Mouse (Mus musculus) MEL (cell line): ENCODE data around the gene Wipf1. TPM values are rescaled to one million over a fixed set of nuclear protein-coding genes. Genes with fewer than 3 reads are reported as not detected.

Experiments
- DNase-seq: peaks from one replicate; pipeline ENCODE4 v3.0.0; 2011; ENCODE audit warnings: low read depth, low spot score
- H3K27ac ChIP-seq: 2 replicates; pipeline ENCODE4 v1.5.1; 2012; ENCODE audit warnings: low read depth, mild to moderate bottlenecking, control low read depth, low read length, moderate library complexity; ENCODE audit not compliant: control insufficient read depth
- H3K27me3 ChIP-seq, 2 experiments: fragments of 150-350 bp in 1 of 2; sonication (generic) in 1 of 2; 2 replicates each; pipeline ENCODE4 v1.6.1; 2012; ENCODE audit warnings: low read length in 2 of 2, mild to moderate bottlenecking in 2 of 2, improper control_type of control experiment in 1 of 2, moderate library complexity in 1 of 2; ENCODE audit not compliant: insufficient read depth in 2 of 2, control insufficient read depth in 1 of 2
- H3K36me3 ChIP-seq, 2 experiments: 2 replicates each; pipeline ENCODE4 v1.6.1; 2012 to 2014; ENCODE audit warnings: low read length in 2 of 2, improper control_type of control experiment in 1 of 2, inconsistent platforms in 1 of 2, mild to moderate bottlenecking in 1 of 2; ENCODE audit not compliant: insufficient read depth in 2 of 2, control insufficient read depth in 1 of 2
- H3K4me1 ChIP-seq, 2 experiments: fragments of 150-350 bp in 1 of 2; sonication (generic) in 1 of 2; 2 replicates each; pipeline ENCODE4 v1.6.1; 2012; ENCODE audit warnings: low read length in 2 of 2, improper control_type of control experiment in 1 of 2, mild to moderate bottlenecking in 1 of 2; ENCODE audit not compliant: insufficient read depth in 2 of 2, control insufficient read depth in 1 of 2
- H3K4me3 ChIP-seq, 2 experiments: fragments of 150-350 bp in 1 of 2; sonication (generic) in 1 of 2; 2 replicates each; pipeline ENCODE4 v1.5.1; 2012; ENCODE audit warnings: low read depth in 2 of 2, low read length in 2 of 2, mild to moderate bottlenecking in 2 of 2, moderate library complexity in 2 of 2, control low read depth in 1 of 2, improper control_type of control experiment in 1 of 2; ENCODE audit not compliant: control insufficient read depth in 1 of 2, insufficient read depth in 1 of 2
- H3K79me2 ChIP-seq: 2 replicates; pipeline ENCODE4 v1.6.1; 2012; ENCODE audit warnings: mild to moderate bottlenecking, low read length, moderate library complexity; ENCODE audit not compliant: control insufficient read depth, poor library complexity, insufficient read depth
- H3K9ac ChIP-seq: 2 replicates; pipeline ENCODE4 v1.6.1; 2012; ENCODE audit warnings: low read depth, mild to moderate bottlenecking, control low read depth, low read length, moderate library complexity; ENCODE audit not compliant: control insufficient read depth, poor library complexity, severe bottlenecking
- H3K9me3 ChIP-seq: fragments of 150-350 bp; sonication (generic); replicated peaks from 2 replicates; pipeline ENCODE4 v1.6.1; 2012; ENCODE audit warnings: mild to moderate bottlenecking, low read length, improper control_type of control experiment, moderate library complexity; ENCODE audit not compliant: insufficient read depth
- BHLHE40 ChIP-seq: IDR thresholded peaks from 2 replicates; pipeline ENCODE4 v1.6.1; 2012; ENCODE audit warnings: low read depth, mild to moderate bottlenecking, inconsistent platforms, low read length, improper control_type of control experiment, borderline replicate concordance
- CHD1 ChIP-seq: IDR thresholded peaks from 2 replicates; pipeline ENCODE4 v1.6.1; 2012; ENCODE audit warnings: low read depth, mild to moderate bottlenecking, inconsistent platforms, low read length, improper control_type of control experiment
- CHD2 ChIP-seq: IDR thresholded peaks from 2 replicates; pipeline ENCODE4 v1.6.1; 2011; ENCODE audit warnings: low read length, improper control_type of control experiment
- CTCF ChIP-seq, 3 experiments: IDR thresholded peaks in 2 of 3; conservative IDR thresholded peaks in 1 of 3; 2 replicates each; pipeline ENCODE4 v1.5.1; 2011 to 2012; ENCODE audit warnings: low read length in 3 of 3, low read depth in 2 of 3, mild to moderate bottlenecking in 2 of 3, improper control_type of control experiment in 1 of 3, inconsistent platforms in 1 of 3, mixed read lengths in 1 of 3, moderate library complexity in 1 of 3; ENCODE audit not compliant: control insufficient read depth in 1 of 3, insufficient read depth in 1 of 3, poor library complexity in 1 of 3, severe bottlenecking in 1 of 3
- EP300 ChIP-seq, 2 experiments: IDR thresholded peaks; 2 replicates each; pipeline ENCODE4 v1.6.1; 2011; ENCODE audit warnings: improper control_type of control experiment in 2 of 2, low read length in 2 of 2, low read depth in 1 of 2, mild to moderate bottlenecking in 1 of 2
- ETS1 ChIP-seq: IDR thresholded peaks from 2 replicates; pipeline ENCODE4 v1.6.1; 2012; ENCODE audit warnings: low read depth, mild to moderate bottlenecking, inconsistent platforms, low read length, improper control_type of control experiment, moderate library complexity
- GABPA ChIP-seq: IDR thresholded peaks from 2 replicates; pipeline ENCODE4 v1.6.1; 2012; ENCODE audit warnings: low read depth, mild to moderate bottlenecking, inconsistent platforms, low read length, improper control_type of control experiment, moderate library complexity
- GATA1 ChIP-seq: IDR thresholded peaks from 2 replicates; pipeline ENCODE4 v1.6.1; 2011; ENCODE audit warnings: low read depth, low read length, improper control_type of control experiment
- HCFC1 ChIP-seq: IDR thresholded peaks from 2 replicates; pipeline ENCODE4 v1.6.1; 2012; ENCODE audit warnings: low read depth, mild to moderate bottlenecking, inconsistent platforms, low read length, improper control_type of control experiment, moderate library complexity
- JUND ChIP-seq: IDR thresholded peaks from 2 replicates; pipeline ENCODE4 v1.6.1; 2011; ENCODE audit warnings: low read depth, mild to moderate bottlenecking, improper control_type of control experiment, low read length
- MAFK ChIP-seq: IDR thresholded peaks from 2 replicates; pipeline ENCODE4 v1.6.1; 2011; ENCODE audit warnings: low read depth, mild to moderate bottlenecking, low read length, improper control_type of control experiment, borderline replicate concordance
- MAX ChIP-seq: IDR thresholded peaks from 2 replicates; pipeline ENCODE4 v1.6.1; 2011; ENCODE audit warnings: low read length, improper control_type of control experiment
- MYB ChIP-seq: IDR thresholded peaks from 2 replicates; pipeline ENCODE4 v1.6.1; 2011; ENCODE audit warnings: mild to moderate bottlenecking, low read depth, low read length, improper control_type of control experiment
- MYC ChIP-seq: IDR thresholded peaks from 2 replicates; pipeline ENCODE4 v1.6.1; 2011; ENCODE audit warnings: low read depth, mild to moderate bottlenecking, low read length, improper control_type of control experiment, moderate library complexity
- NELFE ChIP-seq: IDR thresholded peaks from 2 replicates; pipeline ENCODE4 v1.6.1; 2011; ENCODE audit warnings: low read depth, low read length, improper control_type of control experiment
- NRF1 ChIP-seq: IDR thresholded peaks from 2 replicates; pipeline ENCODE4 v1.6.1; 2014; ENCODE audit warnings: low read depth, mild to moderate bottlenecking, inconsistent platforms, low read length, improper control_type of control experiment, moderate library complexity; ENCODE audit not compliant: poor library complexity, insufficient read depth, severe bottlenecking
- POLR2A ChIP-seq, 2 experiments: IDR thresholded peaks; 2 replicates each; pipeline ENCODE4 v1.6.1; 2011 to 2012; ENCODE audit warnings: low read length in 2 of 2, mild to moderate bottlenecking in 2 of 2, control low read depth in 1 of 2, improper control_type of control experiment in 1 of 2, low read depth in 1 of 2, moderate library complexity in 1 of 2; ENCODE audit not compliant: control insufficient read depth in 1 of 2, insufficient read depth in 1 of 2, poor library complexity in 1 of 2
- POLR2AphosphoS5 ChIP-seq: IDR thresholded peaks from 2 replicates; pipeline ENCODE4 v1.6.1; 2012; ENCODE audit warnings: low read depth, borderline replicate concordance, mild to moderate bottlenecking, inconsistent platforms, low read length, moderate library complexity, mixed read lengths
- RCOR1 ChIP-seq: IDR thresholded peaks from 2 replicates; pipeline ENCODE4 v1.6.1; 2012; ENCODE audit warnings: low read depth, mild to moderate bottlenecking, inconsistent platforms, low read length, improper control_type of control experiment
- TBP ChIP-seq: IDR thresholded peaks from 2 replicates; pipeline ENCODE4 v1.8.0; 2011; ENCODE audit warnings: low read depth, low read length, improper control_type of control experiment
- TCF12 ChIP-seq: IDR thresholded peaks from 2 replicates; pipeline ENCODE4 v1.6.1; 2014; ENCODE audit warnings: low read depth, mild to moderate bottlenecking, inconsistent platforms, low read length, improper control_type of control experiment, moderate library complexity
- USF1 ChIP-seq: IDR thresholded peaks from 2 replicates; pipeline ENCODE4 v1.6.1; 2014; ENCODE audit warnings: low read depth, mild to moderate bottlenecking, inconsistent platforms, low read length, improper control_type of control experiment, moderate library complexity
- ZC3H11A ChIP-seq: IDR thresholded peaks from 2 replicates; pipeline ENCODE4 v1.6.1; 2012; ENCODE audit warnings: low read depth, mild to moderate bottlenecking, inconsistent platforms, low read length, improper control_type of control experiment
- ZKSCAN1 ChIP-seq: IDR thresholded peaks from 2 replicates; pipeline ENCODE4 v1.6.1; 2012; ENCODE audit warnings: low read depth, mild to moderate bottlenecking, inconsistent platforms, low read length, improper control_type of control experiment, moderate library complexity
- ZNF384 ChIP-seq: IDR thresholded peaks from 2 replicates; pipeline ENCODE4 v1.6.1; 2012; ENCODE audit warnings: low read depth, mild to moderate bottlenecking, inconsistent platforms, low read length, improper control_type of control experiment
- polyA plus RNA-seq, 2 experiments: library from polyadenylated mRNA; stranded (reverse) in 1 of 2; unstranded in 1 of 2; fragments of >175 nt in 1 of 2; fragments of >200 nt in 1 of 2; gene quantifications; 2 replicates each; pipeline versions ENCODE4 v1.2.1 to v1.2.4; 2012; ENCODE audit warnings: low replicate concordance in 2 of 2, low read depth in 1 of 2; ENCODE audit not compliant: insufficient read length in 2 of 2, insufficient read depth in 1 of 2, missing spikeins in 1 of 2
- total RNA-seq: library from RNA; depleted of rRNA; stranded (reverse); fragments of 300-350 nt; gene quantifications from 2 replicates; pipeline ENCODE4 v1.2.3, GENCODE M21; 2012

The Wipf1 gene
- total and polyA plus RNA-seq, 3 experiments: 5.2 to 83.9 (median 27.1) TPM

GRCm38 (mm10) chr2:73495617-73496328 lies 33.8 kb downstream of the Wipf1 start (continued):
- no peak; a peak in 1 of 6 replicates for TF ChIP-seq CTCF (IDR thresholded peaks at IDR 0.05 in 2 of 3, conservative IDR thresholded peaks at IDR 0.05 in 1 of 3; ENCODE audit: control insufficient read depth in 1 of 3, insufficient read depth in 1 of 3, low read depth in 2 of 3, low read length in 3 of 3, poor library complexity in 1 of 3, severe bottlenecking in 1 of 3)
- TF ChIP-seq TBP: no peak
- peak; percentile 43; the same call in 1 of the 2 replicates for TF ChIP-seq USF1
- TF ChIP-seq ZKSCAN1: no peak
- TF ChIP-seq BHLHE40: peak; percentile 31; the same call in 1 of the 2 replicates
- no peak for TF ChIP-seq ZNF384
- peak; percentile 73; the same call in 1 of the 2 replicates for TF ChIP-seq MAX
- TF ChIP-seq ETS1: peak; percentile 85
- peak; percentile 43; the same call in 1 of the 2 replicates for TF ChIP-seq HCFC1
- no peak for TF ChIP-seq CHD2
- no peak for TF ChIP-seq POLR2A (IDR thresholded peaks at IDR 0.05; ENCODE audit: control insufficient read depth in 1 of 2, insufficient read depth in 1 of 2, low read depth in 1 of 2, low read length in 2 of 2, poor library complexity in 1 of 2)
- 0 out of 2 replicates have a peak, but pooled peaks have one; percentile 34 for TF ChIP-seq MAFK
- TF ChIP-seq GABPA: no peak

- Histone ChIP-seq H3K4me3 (no peak overlapping the region), H3K9me3 (no peaks in the 10 kb centered on the region), H3K4me1 (peaks cover 11 to 20% of the 10 kb centered on the region in 2 experiments), H3K9ac (no peak overlapping the region), H3K79me2 (no peaks in the 10 kb centered on the region), H3K27ac (no peak overlapping the region), H3K27me3 (no peaks in the 10 kb centered on the region), H3K36me3 (peaks cover 0 to 20% of the 10 kb centered on the region in 2 experiments; a peak in 2 of 4 replicates)
- DNase-seq: no peak
- no peak for TF ChIP-seq CHD1
- TF ChIP-seq HCFC1: no peak
- no peak for TF ChIP-seq TBP
- TF ChIP-seq TCF12: no peak
- TF ChIP-seq NELFE: no peak
These were observed 36.0 kb downstream of the Wipf1 start for GRCm38 (mm10) chr2:73493517-73493916.

- Histone ChIP-seq H3K4me3 (no peak overlapping the region), H3K79me2 (no peaks in the 10 kb centered on the region), H3K27me3 (no peaks in the 10 kb centered on the region), H3K27ac (no peak overlapping the region), H3K9me3 (no peaks in the 10 kb centered on the region), H3K4me1 (peaks cover 9 to 19% of the 10 kb centered on the region in 2 experiments), H3K36me3 (peaks cover 0 to 19% of the 10 kb centered on the region in 2 experiments; a peak in 2 of 4 replicates), H3K9ac (no peak overlapping the region)
- peak; percentile 81 for DNase-seq
- TF ChIP-seq RCOR1: 0 out of 2 replicates have a peak, but pooled peaks have one; percentile 30
- TF ChIP-seq MYB: no peak
- no peak for TF ChIP-seq NRF1
- no peak for TF ChIP-seq POLR2AphosphoS5
- TF ChIP-seq MAFK: no peak
- TF ChIP-seq MYC: peak; percentile 69; the same call in 1 of the 2 replicates
- TF ChIP-seq GATA1: no peak
- no peak for TF ChIP-seq JUND
- no peak for TF ChIP-seq HCFC1
- no peak for TF ChIP-seq CHD2
- no peak for TF ChIP-seq EP300 (IDR thresholded peaks at IDR 0.05; ENCODE audit: low read depth in 1 of 2, low read length in 2 of 2)
- TF ChIP-seq TBP: no peak
- no peak for TF ChIP-seq TCF12
- no peak for TF ChIP-seq CHD1
- no peak for TF ChIP-seq ETS1
- no peak for TF ChIP-seq ZKSCAN1
- no peak for TF ChIP-seq GABPA
- 0 out of 2 replicates have a peak, but pooled peaks have one; percentile 6 for TF ChIP-seq ZC3H11A
These were observed 37.9 kb downstream of the Wipf1 start for GRCm38 (mm10) chr2:73491442-73492241.
